Mouse (Mus musculus) heart, postnatal 10 days (tissue): Measurements from ENCODE around the gene Zfp446. TPM values are rescaled to one million over a fixed set of nuclear protein-coding genes. Genes with fewer than 3 reads are reported as not detected.

ENCODE experiments used
- DNase-seq, 2 experiments: peaks; one replicate each; pipeline ENCODE4 v3.0.0; 2021
- intact Hi-C: fragments of 180-260 bp; cut with DNase I; formaldehyde crosslinking; loops from one replicate; pipeline ENCODE4 v1.15.1; 2025
- total RNA-seq, 2 experiments: library from RNA; stranded (reverse); gene quantifications; 2 replicates each; pipeline ENCODE4 v1.2.3; 2021

The Zfp446 gene
- total RNA-seq, 2 experiments from 2014 or later, result 3.9 to 4.4 TPM

DNA sequence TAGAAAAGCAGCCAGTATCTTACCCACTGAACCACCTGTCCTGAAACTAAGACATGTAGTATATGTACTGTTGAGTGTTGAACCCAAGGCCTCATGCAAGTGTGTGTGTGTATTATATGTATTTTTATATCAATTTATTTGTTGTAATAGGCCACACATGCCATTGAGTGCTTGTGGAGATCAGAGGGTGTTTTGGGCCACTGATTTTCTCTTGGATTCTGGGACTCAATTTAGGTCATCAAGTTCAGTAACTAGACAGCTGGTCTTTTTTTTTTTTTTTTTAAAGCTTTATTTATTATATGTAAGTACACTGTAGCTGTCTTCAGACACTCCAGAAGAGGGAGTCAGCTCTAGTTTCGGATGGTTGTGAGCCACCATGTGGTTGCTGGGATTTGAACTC, 37.6 kb downstream of the Zfp446 start:
- intact Hi-C loops, result no loop called here
- no peak for DNase-seq

DNA sequence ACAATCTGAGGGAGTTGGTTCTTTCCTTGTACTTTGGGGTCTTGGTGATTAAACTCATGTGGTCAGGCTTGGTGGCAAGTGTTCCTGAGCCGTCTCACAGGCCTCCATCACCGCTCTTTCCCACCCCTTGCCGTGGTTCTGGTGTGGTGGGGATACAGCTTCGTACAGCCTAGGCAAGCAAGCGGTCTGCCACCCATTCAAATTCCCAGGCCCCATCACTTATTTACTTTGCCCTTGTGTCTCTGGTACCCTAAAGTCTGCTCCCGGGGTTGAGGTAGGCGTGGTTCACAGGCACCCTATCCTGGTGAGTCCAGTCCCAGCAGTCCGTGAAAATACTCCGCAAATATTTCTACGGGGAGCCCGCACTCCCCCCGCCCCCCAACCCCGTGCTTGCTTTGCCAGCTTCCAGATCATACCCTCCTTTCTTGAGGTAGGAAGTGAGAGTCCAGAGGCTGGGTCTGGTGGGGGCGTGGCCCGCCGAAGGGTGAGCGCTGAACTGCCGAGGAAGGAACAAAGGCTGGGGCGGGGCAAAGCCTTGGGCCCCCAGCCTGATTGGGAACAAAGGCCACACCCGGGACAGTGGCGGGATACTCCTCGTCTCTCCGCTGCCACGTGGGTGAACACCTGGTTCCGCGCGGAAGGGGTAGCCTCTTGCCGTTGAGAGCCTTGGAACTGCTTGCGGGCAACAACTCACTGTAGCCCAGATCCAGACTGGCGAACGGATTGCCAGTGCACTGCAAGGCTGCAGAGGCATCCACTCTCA, 45.3 kb downstream of the Zfp446 start:
- peak; percentile 70 to 72 for DNase-seq
- intact Hi-C loops, result no loop called here

DNA sequence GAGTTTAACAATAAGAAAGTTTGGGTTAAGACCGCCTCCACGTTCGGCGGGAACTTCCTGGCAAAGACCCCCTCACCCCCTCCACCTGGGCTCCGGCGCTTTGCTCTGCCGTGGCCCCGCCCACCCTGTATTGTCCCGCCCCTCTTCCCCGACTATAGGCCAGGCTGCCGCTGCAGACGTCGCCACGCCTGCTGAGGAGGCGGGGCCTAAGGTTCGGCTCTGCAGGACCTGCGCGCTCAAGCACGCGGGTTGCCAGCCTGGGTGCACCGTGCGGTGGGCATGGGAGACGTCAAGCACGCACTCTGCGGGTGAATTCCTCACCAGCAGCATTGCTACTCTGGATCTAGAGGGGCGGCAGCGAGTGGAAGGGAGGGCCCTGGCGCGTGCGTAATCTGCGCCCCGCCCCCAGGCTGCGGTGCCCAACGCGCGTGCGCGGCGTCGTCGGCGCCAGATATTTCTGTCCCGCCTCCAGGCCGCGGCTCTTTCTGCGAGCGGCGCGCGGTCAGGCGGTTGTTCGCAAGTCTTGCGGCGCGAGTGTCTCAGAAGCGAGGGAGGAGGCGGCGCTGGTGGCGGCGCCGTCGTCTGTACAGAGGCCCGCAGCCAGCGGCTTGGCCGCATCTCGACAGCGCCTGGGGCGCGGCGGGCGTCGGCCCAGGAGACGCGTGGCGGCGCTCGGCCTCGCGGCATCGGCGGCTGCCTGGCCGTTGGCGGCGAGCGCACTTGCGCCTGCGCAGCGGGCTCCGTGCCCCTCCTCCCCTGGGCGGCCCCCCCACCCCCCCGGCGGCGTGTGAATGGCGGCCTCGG, 46.5 kb downstream of the Zfp446 start:
- DNase-seq, result peak; percentile 96 to 97
- intact Hi-C loops, result loop anchor here (2.0 kb wide), 1 partner anchor 15 kb away; no protein-coding TSS in a partner anchor

DNA sequence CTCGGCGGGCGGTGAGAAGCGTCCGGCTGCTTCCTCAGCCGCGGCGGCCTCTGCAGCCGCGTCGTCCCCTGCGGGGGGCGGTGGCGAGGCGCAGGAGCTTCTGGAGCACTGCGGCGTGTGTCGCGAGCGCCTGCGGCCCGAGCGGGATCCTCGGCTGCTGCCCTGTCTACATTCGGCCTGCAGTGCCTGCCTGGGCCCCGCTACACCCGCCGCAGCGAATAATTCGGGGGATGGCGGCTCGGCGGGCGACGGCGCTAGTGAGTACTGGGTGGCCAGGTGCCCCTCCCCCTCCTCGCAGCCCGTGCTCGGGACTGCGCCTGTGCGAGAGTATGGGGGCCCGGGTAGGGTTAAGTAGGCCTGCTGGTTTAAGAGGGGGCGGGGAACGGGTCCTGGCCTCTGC, 47.2 kb downstream of the Zfp446 start:
- intact Hi-C loops, result loop anchor here (2.0 kb wide), 1 partner anchor 16 kb away; no protein-coding TSS in a partner anchor
- peak; percentile 83 to 84 for DNase-seq

DNA sequence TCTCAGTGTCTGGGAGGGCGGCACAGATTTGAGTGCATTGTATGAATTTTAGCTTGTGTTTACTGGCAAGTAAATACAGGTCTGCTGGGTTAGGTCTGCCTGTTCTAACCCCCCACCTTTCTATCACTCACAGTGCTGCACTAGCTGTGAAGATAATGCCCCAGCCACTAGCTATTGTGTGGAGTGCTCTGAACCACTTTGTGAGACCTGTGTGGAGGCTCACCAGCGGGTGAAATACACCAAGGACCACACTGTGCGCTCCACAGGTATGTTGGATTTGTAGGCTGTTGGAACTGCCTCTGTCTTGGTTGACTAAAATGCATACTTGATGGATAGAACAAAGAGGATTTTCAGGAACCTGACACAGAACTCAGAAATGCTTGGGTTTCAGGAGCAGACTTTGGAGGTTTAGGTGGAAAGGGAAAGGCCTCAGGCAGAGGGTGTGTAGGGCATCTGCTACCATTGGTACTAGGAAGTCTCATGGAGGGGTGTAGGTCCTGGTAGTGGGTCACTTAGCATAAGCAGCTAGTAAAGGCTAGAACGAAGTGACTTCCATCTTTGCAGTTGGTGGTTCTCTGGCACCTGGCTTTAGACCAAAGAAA, 48.0 kb downstream of the Zfp446 start:
- DNase-seq, result no peak
- intact Hi-C loops, result loop anchor here (2.0 kb wide), 1 partner anchor 17 kb away; no protein-coding TSS in a partner anchor

DNA sequence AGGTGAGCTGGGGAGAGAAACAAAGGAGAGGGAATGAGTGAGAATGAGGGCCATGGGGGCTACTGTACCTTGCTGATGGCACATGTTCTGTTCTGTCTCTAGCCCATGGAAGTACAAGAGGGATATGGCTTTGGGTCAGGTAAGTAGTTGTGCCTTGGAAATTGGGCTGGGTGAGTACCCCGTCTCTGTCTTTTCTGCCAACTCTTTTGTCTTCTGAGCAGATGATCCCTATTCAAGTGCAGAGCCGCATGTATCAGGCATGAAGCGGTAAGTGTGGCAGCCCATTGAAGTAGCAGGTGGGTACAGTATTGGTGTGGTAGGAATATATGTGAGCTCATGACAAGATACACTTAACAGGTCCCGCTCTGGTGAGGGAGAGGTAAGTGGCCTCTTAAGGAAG, 51.3 kb downstream of the Zfp446 start:
- intact Hi-C loops, result no loop called here
- no peak for DNase-seq

DNA sequence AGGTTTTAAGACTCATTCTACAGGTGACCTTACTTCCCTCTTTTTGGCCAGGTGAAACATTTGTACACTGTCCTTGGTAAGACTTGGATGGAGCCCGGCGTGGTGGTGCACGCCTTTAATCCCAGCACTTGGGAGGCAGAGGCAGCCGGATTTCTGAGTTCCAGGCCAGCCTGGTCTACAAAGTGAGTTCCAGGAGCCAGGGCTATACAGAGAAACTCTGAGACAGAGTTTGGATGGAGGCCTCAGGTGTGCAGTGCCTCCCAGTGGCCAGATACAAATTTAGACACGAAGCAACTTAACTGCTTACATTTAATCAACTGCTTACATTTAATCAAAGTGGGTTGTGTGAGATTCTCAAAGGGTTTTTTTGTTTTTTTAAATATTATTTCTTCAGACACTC, 53.4 kb downstream of the Zfp446 start:
- DNase-seq, result peak in 1 of 2 experiments; percentile 49
- intact Hi-C loops, result no loop called here

DNA sequence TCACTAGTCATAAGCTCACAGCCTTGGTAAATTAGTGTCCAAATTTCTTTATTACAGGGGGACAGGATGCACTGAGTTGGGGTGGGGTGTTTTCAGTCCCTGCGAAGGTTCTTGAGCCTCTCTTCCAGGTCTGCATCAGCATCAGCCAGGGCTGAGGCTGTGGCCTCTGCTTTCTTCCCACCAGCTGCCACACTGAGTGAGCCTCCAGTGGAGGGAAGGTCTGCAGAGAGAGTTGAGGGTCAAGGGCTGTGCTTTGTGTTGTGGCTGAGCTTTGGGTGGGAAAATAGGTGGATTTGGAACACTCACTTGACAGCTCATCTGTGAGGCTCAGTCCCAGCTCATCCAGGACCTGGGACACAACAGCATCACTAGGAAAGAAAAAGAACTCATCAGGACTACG, 54.3 kb downstream of the Zfp446 start:
- intact Hi-C loops, result no loop called here
- no peak for DNase-seq

DNA sequence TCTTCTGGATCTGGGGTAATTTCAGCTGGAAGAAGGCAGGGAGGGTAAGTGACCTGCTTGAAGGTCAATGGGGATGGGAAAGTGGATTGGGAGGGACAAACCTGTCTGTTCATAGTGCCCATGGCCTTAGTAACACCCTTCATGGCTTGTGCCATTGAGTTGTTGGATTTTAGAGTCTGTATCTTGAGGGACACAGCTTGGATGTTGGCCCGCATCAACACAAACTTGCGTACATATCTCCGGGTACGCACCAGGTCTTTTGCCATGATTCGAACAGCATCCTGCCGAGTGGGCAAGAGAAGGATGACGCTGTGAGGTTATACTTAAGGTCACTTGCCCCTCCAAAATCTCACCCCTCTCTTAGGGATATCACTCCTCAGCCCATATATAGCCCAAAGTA, 54.9 kb downstream of the Zfp446 start:
- intact Hi-C loops, result no loop called here
- no peak for DNase-seq

DNA sequence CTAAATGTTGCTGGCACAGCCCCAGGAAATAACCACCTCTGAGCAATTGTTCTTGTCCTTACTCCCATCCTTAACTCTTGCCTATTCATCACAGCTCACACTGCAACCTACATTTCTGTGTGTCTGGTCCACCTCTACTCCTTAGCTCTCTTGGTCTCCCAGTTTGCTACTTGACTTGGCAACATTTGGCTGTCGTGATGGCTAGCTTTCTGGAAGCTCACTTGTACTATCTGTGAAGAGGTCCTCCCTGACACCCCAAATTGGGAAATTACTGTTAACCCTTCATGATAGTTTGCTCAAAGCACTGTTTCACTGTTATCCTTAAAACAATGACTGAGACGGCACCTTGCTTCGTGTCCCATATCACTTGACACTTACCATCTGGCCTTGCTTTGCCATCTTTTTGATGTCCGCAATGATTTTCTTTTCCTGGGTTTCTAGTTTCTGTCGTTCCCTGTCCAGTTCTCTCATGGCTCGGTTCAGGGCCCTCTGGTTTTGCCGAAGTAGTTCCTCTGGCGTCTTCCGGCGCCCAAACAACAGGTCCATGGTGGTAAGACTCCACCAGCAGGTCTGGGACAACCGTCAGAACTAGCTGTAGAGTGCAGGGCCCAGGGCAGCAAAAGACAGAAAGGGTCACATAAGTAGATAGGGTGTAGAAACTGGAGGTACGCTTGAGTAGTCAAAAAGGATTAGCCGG, 56.0 kb downstream of the Zfp446 start:
- intact Hi-C loops, result no loop called here
- DNase-seq, result no peak

DNA sequence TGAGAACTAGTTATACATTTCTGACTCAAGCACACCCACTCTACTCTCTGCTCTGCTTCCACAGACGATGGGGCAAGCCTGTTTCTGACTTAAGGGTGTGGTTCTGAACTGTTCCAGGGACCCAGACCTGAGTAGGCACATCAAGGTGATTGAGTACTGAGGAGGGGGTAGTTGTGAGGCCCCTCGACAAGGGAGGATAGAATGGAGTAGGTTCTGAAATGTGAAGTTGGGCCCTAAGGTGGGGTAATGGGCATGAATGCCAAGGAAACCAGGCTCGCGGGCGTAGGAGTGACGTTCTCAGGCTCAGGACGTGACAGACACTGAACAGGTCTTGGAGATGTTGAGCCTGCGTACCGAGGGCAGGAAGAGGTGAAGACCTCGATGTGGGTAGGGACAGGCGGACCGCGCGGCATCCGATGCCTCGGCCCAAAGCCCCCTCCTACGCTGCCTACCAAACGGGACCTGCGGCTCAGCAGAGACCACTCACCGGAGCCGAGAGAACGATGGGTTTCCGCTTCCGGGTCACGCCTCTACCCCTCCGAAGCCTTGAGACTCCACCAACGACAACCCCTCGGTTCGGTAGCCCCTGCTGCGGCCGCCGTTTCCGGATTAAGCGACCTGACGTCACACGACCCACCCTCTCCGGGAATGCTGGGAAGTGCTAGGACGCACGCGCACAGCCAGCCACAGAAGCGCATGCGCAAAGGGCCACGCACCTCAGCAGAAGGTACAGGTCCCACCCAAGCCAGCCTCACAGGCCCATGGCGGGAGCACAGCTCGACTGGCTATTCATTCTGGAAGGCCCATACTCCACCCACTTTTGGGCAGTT, 56.7 kb downstream of the Zfp446 start, which contains the start of gene Chmp2a:
Gene Chmp2a (minus strand): TSS at position 660 of the 830 bp plus-strand sequence.
- DNase-seq, result peak; percentile 97 to 98
- intact Hi-C loops, result no loop called here

Other genes starting within 250 kb of the Zfp446 start
- not detected for gene Vmn2r56, start 242.8 kb upstream of the Zfp446 start, total RNA-seq
- 1 to 10 TPM; 2.0 to 2.8 TPM for gene Zscan18, start 174.2 kb upstream of the Zfp446 start, total RNA-seq
- 1 to 10 TPM; 7.5 to 9.2 TPM for gene Zfp329, start 159.0 kb upstream of the Zfp446 start, total RNA-seq
- gene Zfp110, start 143.1 kb upstream of the Zfp446 start, total RNA-seq, result 10 to 100 TPM; 17.4 to 20.9 TPM
- 1 to 10 TPM; 3.6 to 4.8 TPM for gene Zfp128, start 96.7 kb upstream of the Zfp446 start, total RNA-seq
- gene Zscan22, start 80.0 kb upstream of the Zfp446 start, total RNA-seq, result 1 to 10 TPM; 5.5 to 6.8 TPM
- 100 to 1,000 TPM; 740 to 748 TPM for gene Rps5, start 55.6 kb upstream of the Zfp446 start, total RNA-seq
- gene Rnf225, start 50.4 kb upstream of the Zfp446 start, total RNA-seq, result under 1 TPM; 0.36 to 0.37 TPM
- gene Zfp324, start 12.0 kb upstream of the Zfp446 start, total RNA-seq, result 1 to 10 TPM; 4.0 to 7.4 TPM
- gene Slc27a5, start 20.3 kb downstream of the Zfp446 start, total RNA-seq, result not detected
- 100 to 1,000 TPM; 148 to 165 TPM for gene Trim28, start 21.3 kb downstream of the Zfp446 start, total RNA-seq
- gene Zbtb45, start 32.2 kb downstream of the Zfp446 start, total RNA-seq, result 10 to 100 TPM in 1 of 2 experiments, 1 to 10 TPM in 1; 9.7 to 11.8 TPM
- gene Chmp2a, start 57.0 kb downstream of the Zfp446 start, total RNA-seq, result 100 to 1,000 TPM; 137 to 143 TPM
- 100 to 1,000 TPM; 185 to 188 TPM for gene Ube2m, start 60.4 kb downstream of the Zfp446 start, total RNA-seq
- under 1 TPM; 0.72 to 0.92 TPM for gene Mzf1, start 76.9 kb downstream of the Zfp446 start, total RNA-seq
- gene Vmn1r85, start 117.3 kb downstream of the Zfp446 start, total RNA-seq, result not detected
- gene Vmn1r86, start 142.1 kb downstream of the Zfp446 start, total RNA-seq, result not detected
- gene Vmn1r87, start 162.3 kb downstream of the Zfp446 start, total RNA-seq, result not detected
- under 1 TPM; 0.07 TPM for gene Vmn1r88, start 181.7 kb downstream of the Zfp446 start, total RNA-seq
- gene Vmn1r89, start 235.2 kb downstream of the Zfp446 start, total RNA-seq, result not detected